Mouse (Mus musculus) heart, embryonic 16.5 days (tissue): ENCODE data around the gene Hcrt. TPM values are rescaled to one million over a fixed set of nuclear protein-coding genes. Genes with fewer than 3 reads are reported as not detected.

Source experiments
- ATAC-seq: fragments of 200-750 bp; cut with Nextera tagmentation; replicated peaks from 2 replicates; pipeline ENCODE4 v1.8.0; 2017; ENCODE audit warnings: moderate number of reproducible peaks; ENCODE audit not compliant: insufficient read depth, low FRiP score; ENCODE audit errors: extremely low read depth
- H3K27ac ChIP-seq: fragments of 300-500 bp; sonication (generic); 2 replicates; pipeline ENCODE4 v1.5.1; 2014; ENCODE audit warnings: mild to moderate bottlenecking, low read length, control low read depth, moderate library complexity
- H3K27me3 ChIP-seq: fragments of 300-500 bp; sonication (generic); 2 replicates; pipeline ENCODE4 v1.6.1; 2014; ENCODE audit warnings: low read length, mixed read lengths; ENCODE audit not compliant: control insufficient read depth, insufficient read depth
- H3K36me3 ChIP-seq: fragments of 300-500 bp; sonication (generic); 2 replicates; pipeline ENCODE4 v1.6.1; 2014; ENCODE audit not compliant: control insufficient read depth, insufficient read depth
- H3K4me1 ChIP-seq: fragments of 300-500 bp; sonication (generic); 2 replicates; pipeline ENCODE4 v1.6.1; 2014; ENCODE audit warnings: low read length, mixed read lengths; ENCODE audit not compliant: control insufficient read depth, insufficient read depth
- H3K4me2 ChIP-seq: fragments of 300-500 bp; sonication (generic); 2 replicates; pipeline ENCODE4 v1.6.1; 2014; ENCODE audit warnings: low read depth, mild to moderate bottlenecking, control low read depth, low read length
- H3K4me3 ChIP-seq: fragments of 300-500 bp; sonication (generic); 2 replicates; pipeline ENCODE4 v1.5.1; 2014; ENCODE audit warnings: mild to moderate bottlenecking, control low read depth, low read length
- H3K9ac ChIP-seq: fragments of 300-500 bp; sonication (generic); 2 replicates; pipeline ENCODE4 v1.6.1; 2014; ENCODE audit warnings: low read length, control low read depth
- H3K9me3 ChIP-seq: fragments of 300-500 bp; sonication (generic); replicated peaks from 2 replicates; pipeline ENCODE4 v1.6.1; 2016; ENCODE audit warnings: low read length; ENCODE audit not compliant: control insufficient read depth
- WGBS: fragments of 180-500 bp; shearing (Covaris S2); extraction: QIAGEN DNeasy Blood & Tissue Kit; methylation state at CpG from one replicate; pipeline ENCODE4 v1.1.7; 2014; 5-methylcytosine and 5-hydroxymethylcytosine counted together
- polyA plus RNA-seq: library from polyadenylated mRNA; unstranded; fragments of >200 nt; fragmentation: Nextera tagmentation; extraction: Ambion mirVana; gene quantifications from 2 replicates; pipeline ENCODE4 v1.2.1, GENCODE M21; 2015

Hcrt gene
- polyA plus RNA-seq, 1 experiment from 2014 or later: not detected

DNA sequence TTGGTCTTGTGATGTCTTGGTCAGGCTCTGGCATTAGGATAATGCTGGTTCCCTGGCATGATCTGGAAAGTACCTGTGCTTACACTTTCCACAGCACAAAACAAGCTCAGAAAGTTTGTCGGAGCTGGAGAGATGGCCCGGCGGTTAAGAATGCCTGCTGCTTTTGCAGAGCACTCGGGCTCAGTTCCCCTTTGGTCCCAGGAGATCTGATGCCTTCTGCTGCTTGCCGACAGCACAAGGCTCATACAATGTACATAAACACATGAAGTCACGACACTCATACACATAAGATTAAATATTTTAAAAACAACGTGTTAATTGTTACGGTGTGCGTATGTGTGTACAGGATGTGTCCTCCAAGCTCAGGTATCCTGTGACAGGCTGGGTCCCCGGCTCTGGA, 13.2 kb upstream of the Hcrt start:
- H3K27me3 ChIP-seq: no peaks in the 10 kb centered on the region
- no peak overlapping the region for H3K4me2 ChIP-seq
- H3K36me3 ChIP-seq: peaks cover 11% of the 10 kb centered on the region
- 78% methylated on average over 10 of the region's 10 CpGs for WGBS
- H3K9me3 ChIP-seq: no peaks in the 10 kb centered on the region
- no peak overlapping the region for H3K9ac ChIP-seq
- peaks cover 4% of the 10 kb centered on the region; the same call in 1 of the 2 replicates for H3K4me1 ChIP-seq
- H3K27ac ChIP-seq: no peak overlapping the region
- ATAC-seq: no peak
- no peak overlapping the region for H3K4me3 ChIP-seq

DNA sequence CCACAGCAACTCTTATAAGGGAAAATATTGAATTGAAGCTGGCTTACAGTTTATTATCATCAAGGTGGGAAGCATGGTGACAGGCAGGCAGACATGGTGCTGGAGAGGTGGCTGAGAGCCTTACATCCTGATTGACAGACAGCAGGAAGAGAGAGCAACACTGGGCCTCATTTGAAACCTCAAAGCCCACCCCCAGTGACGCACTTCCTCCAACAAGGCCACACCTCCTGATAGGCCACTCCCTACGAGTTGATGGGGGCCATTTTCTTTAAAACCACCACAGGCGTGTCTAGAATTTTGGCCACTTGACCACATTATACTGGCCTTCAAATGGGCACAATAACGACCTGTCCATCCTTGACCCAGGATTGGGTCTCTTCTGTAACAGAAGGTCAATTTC, 11.5 kb upstream of the Hcrt start:
- Histone ChIP-seq H3K9ac (no peak overlapping the region), H3K4me1 (peaks cover 9% of the 10 kb centered on the region; the same call in 1 of the 2 replicates), H3K4me3 (no peak overlapping the region), H3K27me3 (no peaks in the 10 kb centered on the region), H3K9me3 (no peaks in the 10 kb centered on the region), H3K27ac (no peak overlapping the region), H3K4me2 (no peak overlapping the region), H3K36me3 (peaks cover 2% of the 10 kb centered on the region)
- WGBS: 78% methylated on average over 4 of the region's 4 CpGs
- no peak for ATAC-seq

GRCm38 (mm10) chr11:100770646-100771408, 8.1 kb upstream of the Hcrt start, which contains the start of gene Ghdc:
Gene Ghdc (minus strand): TSS chr11:100770957.
- H3K4me3 ChIP-seq: peak within 1 kb of the TSS; percentile 68
- no peaks in the 10 kb centered on the region for H3K9me3 ChIP-seq
- 11% methylated on average over 17 of the region's 17 CpGs for WGBS
- peak within 1 kb of the TSS; percentile 75 for H3K4me2 ChIP-seq
- peak within 1 kb of the TSS; percentile 68 for H3K27ac ChIP-seq
- ATAC-seq: peak; percentile 76
- 0 out of 2 replicates have a peak, but pooled peaks cover 2% of the 10 kb centered on the region for H3K36me3 ChIP-seq
- no peaks in the 10 kb centered on the region for H3K27me3 ChIP-seq
- peak within 1 kb of the TSS; percentile 83 for H3K9ac ChIP-seq
- H3K4me1 ChIP-seq: peaks cover 9% of the 10 kb centered on the region; the same call in 1 of the 2 replicates

DNA sequence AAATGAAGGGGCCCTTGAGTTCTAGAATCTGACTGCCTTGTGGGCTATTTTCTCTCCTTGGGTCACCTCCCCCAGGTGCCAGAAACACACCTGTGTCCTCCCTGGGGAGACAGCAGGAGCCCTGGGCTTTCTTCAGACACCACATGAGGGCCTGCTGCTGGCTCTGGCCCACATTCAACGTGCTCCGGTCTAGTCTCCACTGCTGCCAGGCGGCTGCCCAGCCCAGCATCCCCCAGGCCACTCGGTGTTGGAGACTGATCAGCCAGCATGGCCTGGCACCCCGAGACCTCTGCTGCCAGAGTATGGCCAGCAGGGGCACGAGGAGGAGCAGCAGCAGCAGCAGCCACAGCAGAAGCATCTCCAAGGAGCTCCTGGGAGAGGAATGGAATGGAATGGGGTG, 7.2 kb upstream of the Hcrt start:
- peak overlapping the region; percentile 68 for H3K4me3 ChIP-seq
- H3K4me2 ChIP-seq: peak overlapping the region; percentile 75
- H3K9me3 ChIP-seq: no peaks in the 10 kb centered on the region
- 47% methylated on average over 6 of the region's 6 CpGs for WGBS
- no peaks in the 10 kb centered on the region for H3K27me3 ChIP-seq
- H3K27ac ChIP-seq: no peak overlapping the region
- ATAC-seq: no peak
- H3K36me3 ChIP-seq: 0 out of 2 replicates have a peak, but pooled peaks cover 2% of the 10 kb centered on the region
- H3K4me1 ChIP-seq: peaks cover 9% of the 10 kb centered on the region; the same call in 1 of the 2 replicates
- peak overlapping the region; percentile 83 for H3K9ac ChIP-seq

DNA sequence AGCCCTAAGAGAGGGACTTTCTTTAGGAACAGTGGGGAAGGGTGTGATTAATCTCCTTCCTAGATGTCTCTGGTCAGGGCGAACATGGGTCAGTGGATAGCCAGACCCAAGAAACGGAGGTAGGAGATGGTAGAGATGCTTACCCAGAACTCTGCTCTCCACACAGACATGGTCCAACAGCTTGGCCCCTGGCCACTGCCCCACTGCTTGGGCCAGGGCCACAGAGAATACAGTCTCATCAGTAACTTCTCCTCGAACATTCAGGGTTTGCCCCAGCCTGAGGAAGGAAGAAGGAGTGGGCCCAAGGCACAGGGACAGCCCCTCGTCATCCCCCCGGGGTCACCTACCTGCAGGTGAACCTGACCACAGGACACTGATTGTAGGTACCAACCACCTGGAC, 5.1 kb upstream of the Hcrt start:
- no peak for ATAC-seq
- Histone ChIP-seq H3K27ac (no peak overlapping the region), H3K9me3 (no peaks in the 10 kb centered on the region), H3K4me3 (no peak overlapping the region), H3K27me3 (peaks cover 2% of the 10 kb centered on the region), H3K4me1 (peaks cover 9% of the 10 kb centered on the region; the same call in 1 of the 2 replicates), H3K36me3 (0 out of 2 replicates have a peak, but pooled peaks cover 2% of the 10 kb centered on the region), H3K4me2 (no peak overlapping the region), H3K9ac (no peak overlapping the region)
- WGBS: 79% methylated on average over 5 of the region's 5 CpGs

- H3K4me2 ChIP-seq: no peak overlapping the region
These were observed 4.0 kb upstream of the Hcrt start for GRCm38 (mm10) chr11:100766726-100767125.

DNA sequence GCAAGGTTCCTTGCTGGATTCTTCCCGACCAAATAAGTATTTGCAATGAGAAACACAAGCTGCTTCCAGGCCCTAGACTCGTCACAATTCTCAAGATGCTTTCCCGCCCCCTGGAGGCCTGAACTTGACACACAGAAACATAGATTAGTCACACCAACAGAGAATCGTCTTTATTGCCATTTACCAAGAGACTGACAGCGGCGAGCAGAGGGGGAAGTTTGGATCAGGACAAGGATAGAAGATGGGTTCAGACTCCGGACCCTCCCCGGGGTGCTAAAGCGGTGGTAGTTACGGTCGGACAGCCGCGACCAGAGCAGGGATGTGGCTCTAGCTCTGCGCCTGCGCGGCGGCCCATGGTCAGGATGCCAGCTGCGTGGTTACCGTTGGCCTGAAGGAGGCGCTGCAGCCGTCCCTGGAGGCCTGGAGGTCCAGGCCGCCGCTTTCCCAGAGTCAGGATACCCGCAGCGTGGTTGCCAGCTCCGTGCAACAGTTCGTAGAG, 1.1 kb downstream of the Hcrt start:
- H3K4me3 ChIP-seq: peak overlapping the region; percentile 62
- H3K4me1 ChIP-seq: peaks cover 10% of the 10 kb centered on the region; the same call in 1 of the 2 replicates
- peak overlapping the region; percentile 65 for H3K9ac ChIP-seq
- H3K27ac ChIP-seq: no peak overlapping the region
- no peaks in the 10 kb centered on the region for H3K9me3 ChIP-seq
- ATAC-seq: peak; percentile 64
- WGBS: under 1% methylated on average over 27 of the region's 27 CpGs
- 0 out of 2 replicates have a peak, but pooled peaks cover 2% of the 10 kb centered on the region for H3K36me3 ChIP-seq
- H3K4me2 ChIP-seq: peak overlapping the region; percentile 89
- peaks cover 40% of the 10 kb centered on the region for H3K27me3 ChIP-seq

More at GRCm38 (mm10) chr11:100766726-100767125, 4.0 kb upstream of the Hcrt start:
- Histone ChIP-seq H3K27ac (no peak overlapping the region), H3K4me1 (peaks cover 12% of the 10 kb centered on the region), H3K9ac (no peak overlapping the region), H3K9me3 (no peaks in the 10 kb centered on the region), H3K4me3 (no peak overlapping the region), H3K27me3 (peaks cover 9% of the 10 kb centered on the region), H3K36me3 (0 out of 2 replicates have a peak, but pooled peaks cover 2% of the 10 kb centered on the region)
- WGBS: 82% methylated on average over 9 of the region's 9 CpGs
- ATAC-seq: no peak

DNA sequence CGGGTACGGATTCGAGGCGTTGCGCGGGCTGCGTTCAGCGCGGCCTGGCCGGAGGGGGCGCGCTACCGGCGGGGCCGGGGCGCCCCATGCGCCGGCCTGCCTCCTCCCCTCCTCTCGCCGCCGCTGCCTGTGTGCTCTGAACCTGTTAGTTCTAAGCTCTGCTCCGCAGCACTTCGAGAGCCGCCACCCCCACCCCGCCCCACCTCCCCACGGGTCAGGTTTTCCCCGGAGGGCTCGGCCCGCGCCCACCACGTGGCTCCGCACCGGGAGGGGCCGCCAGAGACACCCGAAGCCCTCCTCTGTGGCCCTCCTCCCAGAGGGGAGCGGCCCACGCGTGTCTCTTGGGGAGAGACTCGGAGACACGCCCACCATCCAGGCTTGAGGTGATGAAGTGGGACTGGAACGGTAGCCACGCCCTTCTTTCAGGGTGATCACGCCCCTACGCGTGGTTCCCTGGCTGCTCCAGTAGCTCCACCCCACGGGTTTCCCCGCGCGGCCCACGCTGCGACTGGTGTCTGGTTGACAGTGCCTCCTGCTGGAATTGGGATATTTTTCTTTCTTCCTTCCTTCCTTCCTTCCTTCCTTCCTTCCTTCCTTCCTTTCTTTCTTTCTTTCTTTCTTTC, 3.0 kb downstream of the Hcrt start, which contains the start of gene Kcnh4:
Kcnh4 (minus strand) TSS at position 332 of the 623 bp plus-strand sequence.
- Histone ChIP-seq H3K9me3 (no peaks in the 10 kb centered on the region), H3K4me2 (peak within 1 kb of the TSS; percentile 59), H3K4me1 (peaks cover 10% of the 10 kb centered on the region; the same call in 1 of the 2 replicates), H3K36me3 (no peaks in the 10 kb centered on the region), H3K27ac (no peak within 1 kb of the TSS), H3K4me3 (peak within 1 kb of the TSS; percentile 20), H3K27me3 (peaks cover 47% of the 10 kb centered on the region), H3K9ac (no peak within 1 kb of the TSS)
- 2% methylated on average over 45 of the region's 51 CpGs for WGBS
- ATAC-seq: no peak
